Mouse (Mus musculus) liver, embryonic 15.5 days (tissue): ENCODE results near the gene Flnc. TPM values are rescaled to one million over a fixed set of nuclear protein-coding genes. Genes with fewer than 3 reads are reported as not detected.

Experiments
- ATAC-seq: fragments of 200-750 bp; cut with Nextera tagmentation; 2 replicates; pipeline ENCODE4 v1.8.0; 2017; ENCODE audit warnings: moderate number of reproducible peaks, mild to moderate bottlenecking, moderate library complexity; ENCODE audit not compliant: insufficient read depth
- H3K27ac ChIP-seq: fragments of 300-500 bp; sonication (generic); replicated peaks from 2 replicates; pipeline ENCODE4 v1.5.1; 2015; ENCODE audit warnings: mild to moderate bottlenecking, inconsistent platforms
- H3K27me3 ChIP-seq: fragments of 300-500 bp; sonication (generic); 2 replicates; pipeline ENCODE4 v1.6.1; 2015; ENCODE audit warnings: mild to moderate bottlenecking, inconsistent platforms
- H3K36me3 ChIP-seq: fragments of 300-500 bp; sonication (generic); replicated peaks from 2 replicates; pipeline ENCODE4 v1.6.1; 2015; ENCODE audit warnings: moderate library complexity, mild to moderate bottlenecking, inconsistent platforms
- H3K4me1 ChIP-seq: fragments of 300-500 bp; sonication (generic); replicated peaks from 2 replicates; pipeline ENCODE4 v1.6.1; 2015; ENCODE audit warnings: inconsistent platforms
- H3K4me2 ChIP-seq: fragments of 300-500 bp; sonication (generic); 2 replicates; pipeline ENCODE4 v1.6.1; 2015; ENCODE audit warnings: moderate library complexity, mild to moderate bottlenecking, inconsistent platforms
- H3K4me3 ChIP-seq: fragments of 300-500 bp; sonication (generic); replicated peaks from 2 replicates; pipeline ENCODE4 v1.5.1; 2015; ENCODE audit warnings: mild to moderate bottlenecking, inconsistent platforms
- H3K9ac ChIP-seq: fragments of 300-500 bp; sonication (generic); 2 replicates; pipeline ENCODE4 v1.6.1; 2015; ENCODE audit warnings: moderate library complexity, mild to moderate bottlenecking, inconsistent platforms
- H3K9me3 ChIP-seq: fragments of 300-500 bp; sonication (generic); replicated peaks from 2 replicates; pipeline ENCODE4 v1.6.1; 2016; ENCODE audit warnings: inconsistent platforms
- WGBS: fragments of 180-500 bp; shearing (Covaris S2); methylation state at CpG from one replicate; pipeline ENCODE4 v1.1.7; 2015; ENCODE audit warnings: mixed read lengths; ENCODE audit not compliant: insufficient replicate concordance; 5-methylcytosine and 5-hydroxymethylcytosine counted together
- polyA plus RNA-seq: library from polyadenylated mRNA; unstranded; fragments of >200 nt; fragmentation: Nextera tagmentation; extraction: Ambion mirVana; gene quantifications from 2 replicates; pipeline ENCODE4 v1.2.1, GENCODE M21; 2015

The Flnc gene
- polyA plus RNA-seq, 1 experiment from 2014 or later = 1.1 TPM

DNA sequence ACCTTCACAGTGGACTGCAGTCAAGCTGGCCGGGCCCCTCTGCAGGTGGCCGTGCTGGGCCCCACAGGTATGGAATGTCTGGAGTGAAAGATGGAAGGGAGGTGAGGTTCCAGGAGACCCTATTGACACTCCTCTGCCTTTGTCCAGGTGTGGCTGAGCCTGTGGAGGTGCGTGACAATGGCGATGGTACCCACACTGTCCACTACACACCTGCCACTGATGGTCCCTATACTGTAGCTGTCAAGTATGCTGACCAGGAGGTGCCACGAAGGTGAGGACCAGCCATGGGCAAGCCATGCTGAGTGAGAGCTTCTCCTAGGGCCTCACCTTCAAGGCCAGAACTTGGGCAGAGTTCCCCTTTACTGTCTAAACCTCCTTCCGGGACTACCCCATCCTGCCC, 17.6 kb downstream of the Flnc start:
- Histone ChIP-seq H3K36me3 (no peaks in the 10 kb centered on the region), H3K4me3 (no peak overlapping the region), H3K9ac (no peak overlapping the region), H3K27me3 (no peaks in the 10 kb centered on the region), H3K9me3 (no peaks in the 10 kb centered on the region), H3K27ac (no peak overlapping the region), H3K4me1 (no peaks in the 10 kb centered on the region), H3K4me2 (no peak overlapping the region)
- WGBS = 70% methylated on average over 6 of the region's 6 CpGs
- ATAC-seq = no peak

DNA sequence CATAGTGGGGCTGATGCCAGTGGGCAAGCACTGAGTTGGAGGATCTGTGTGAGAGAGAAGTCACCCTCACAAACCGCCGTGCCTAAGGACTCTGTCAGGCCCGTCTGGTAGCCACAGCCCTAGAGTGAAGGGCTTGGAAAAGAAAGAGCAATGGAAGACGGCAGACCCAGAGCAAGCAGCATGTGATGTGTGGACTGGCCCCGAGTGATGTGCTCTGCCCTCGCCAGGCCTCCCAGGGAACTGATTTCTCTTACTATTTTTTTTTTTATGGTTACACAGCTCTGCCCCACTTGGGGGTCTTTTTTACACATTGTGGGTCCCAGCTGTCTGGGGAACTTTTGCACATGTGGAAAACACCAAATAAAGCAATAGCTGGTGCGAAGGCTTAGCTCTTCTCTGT, 28.4 kb downstream of the Flnc start:
- H3K4me1 ChIP-seq = no peaks in the 10 kb centered on the region
- H3K9ac ChIP-seq = no peak overlapping the region
- H3K4me2 ChIP-seq = no peak overlapping the region
- H3K27me3 ChIP-seq = no peaks in the 10 kb centered on the region
- H3K9me3 ChIP-seq = no peaks in the 10 kb centered on the region
- no peak for ATAC-seq
- WGBS = 40% methylated on average over 7 of the region's 7 CpGs
- no peak overlapping the region for H3K4me3 ChIP-seq
- no peak overlapping the region for H3K27ac ChIP-seq
- H3K36me3 ChIP-seq = no peaks in the 10 kb centered on the region

DNA sequence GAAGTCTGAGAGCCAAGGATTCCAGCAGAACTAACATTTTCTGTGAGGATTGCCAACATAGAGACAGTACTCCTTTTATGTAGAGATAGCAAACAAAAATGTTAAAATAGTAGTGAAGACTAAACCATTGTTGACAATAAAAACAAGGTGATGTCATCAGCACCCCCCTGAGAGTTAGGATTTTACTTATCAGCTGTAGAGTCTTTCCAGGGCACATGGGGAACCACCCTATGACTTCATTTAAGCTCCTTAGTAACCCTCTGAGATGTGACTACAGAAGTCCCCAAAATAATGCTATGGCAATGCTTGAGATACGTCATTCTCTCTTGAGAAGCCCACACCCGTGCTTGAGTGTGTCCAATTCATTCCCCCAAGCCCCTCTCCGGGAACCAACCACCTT, 30.3 kb downstream of the Flnc start:
- H3K9ac ChIP-seq = no peak overlapping the region
- H3K9me3 ChIP-seq = no peaks in the 10 kb centered on the region
- ATAC-seq = no peak
- H3K27me3 ChIP-seq = no peaks in the 10 kb centered on the region
- peaks cover 9% of the 10 kb centered on the region for H3K4me1 ChIP-seq
- no peaks in the 10 kb centered on the region for H3K36me3 ChIP-seq
- H3K4me3 ChIP-seq = no peak overlapping the region
- WGBS = 68% methylated on average over 3 of the region's 3 CpGs
- no peak overlapping the region for H3K4me2 ChIP-seq
- H3K27ac ChIP-seq = no peak overlapping the region

DNA sequence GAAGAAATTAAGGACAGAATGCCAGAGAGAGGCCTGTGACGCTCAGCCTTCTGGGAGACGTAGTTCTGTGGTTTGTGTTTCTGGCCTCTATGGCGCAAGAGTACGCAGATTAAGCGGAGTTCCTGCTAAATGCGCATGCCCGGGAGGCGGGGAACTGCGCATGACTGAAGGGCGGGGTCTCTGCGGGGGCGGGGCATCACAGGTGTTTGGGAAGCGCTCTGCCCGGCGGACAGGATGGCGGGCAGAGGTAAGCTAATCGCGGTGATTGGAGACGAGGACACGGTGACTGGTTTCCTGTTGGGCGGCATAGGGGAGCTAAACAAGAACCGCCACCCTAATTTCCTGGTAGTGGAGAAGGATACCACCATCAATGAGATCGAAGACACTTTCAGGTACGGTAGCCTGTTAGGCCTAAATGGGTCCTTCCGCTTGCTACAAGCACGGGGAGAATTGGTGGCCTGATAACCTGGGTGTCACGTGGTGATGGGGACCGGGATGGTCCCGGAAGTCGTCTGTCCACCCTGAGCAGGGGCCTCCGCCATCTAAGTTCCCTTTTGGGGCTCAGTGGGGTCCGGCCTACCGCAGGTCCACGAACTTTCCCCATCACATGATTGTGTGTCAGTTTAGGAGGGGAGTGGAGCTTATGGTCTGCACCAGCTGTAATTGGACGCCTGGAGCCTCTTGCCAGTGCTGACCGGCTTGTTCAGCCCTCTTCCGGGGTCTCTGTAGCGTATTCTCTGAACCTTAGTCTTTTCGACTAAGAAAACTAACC, 34.7 kb downstream of the Flnc start, which contains the start of gene Atp6v1f:
Gene Atp6v1f, plus strand, starts transcription at position 136 of the 772 bp plus-strand sequence.
- H3K4me1 ChIP-seq = peaks cover 18% of the 10 kb centered on the region
- peaks cover 20% of the 10 kb centered on the region for H3K36me3 ChIP-seq
- WGBS = under 1% methylated on average over 39 of the region's 39 CpGs
- no peaks in the 10 kb centered on the region for H3K9me3 ChIP-seq
- H3K27me3 ChIP-seq = no peaks in the 10 kb centered on the region
- peak; percentile 87 for ATAC-seq
- peak within 1 kb of the TSS; percentile 64 for H3K27ac ChIP-seq
- peak within 1 kb of the TSS; percentile 73 for H3K4me3 ChIP-seq
- peak within 1 kb of the TSS; percentile 69 for H3K9ac ChIP-seq
- H3K4me2 ChIP-seq = peak within 1 kb of the TSS; percentile 79

DNA sequence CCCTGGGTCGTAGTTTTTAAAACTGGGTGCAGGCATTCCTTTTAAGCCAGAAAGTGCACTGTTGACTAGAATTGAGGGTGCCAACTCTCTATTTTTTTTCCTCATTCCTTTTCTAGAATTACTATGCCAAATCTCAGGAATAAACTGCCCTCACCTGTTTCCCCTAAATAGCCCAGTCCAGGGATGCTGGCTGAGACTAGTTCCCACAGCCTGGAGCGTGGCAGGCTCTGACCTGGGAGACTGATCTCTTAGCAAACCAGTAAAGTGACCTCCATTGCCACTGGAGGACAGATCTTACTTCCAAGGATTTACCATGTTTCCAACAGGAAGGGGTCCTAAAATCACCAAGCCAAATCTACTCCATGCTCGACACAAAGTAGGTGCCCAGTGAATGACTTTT, 35.8 kb downstream of the Flnc start:
- 67% methylated on average over 3 of the region's 3 CpGs for WGBS
- Histone ChIP-seq H3K4me1 (peaks cover 25% of the 10 kb centered on the region), H3K9me3 (no peaks in the 10 kb centered on the region), H3K4me2 (peak overlapping the region; percentile 79), H3K27me3 (no peaks in the 10 kb centered on the region), H3K4me3 (peak overlapping the region; percentile 73), H3K36me3 (peaks cover 20% of the 10 kb centered on the region), H3K9ac (peak overlapping the region; percentile 69; the same call in 1 of the 2 replicates), H3K27ac (0 out of 2 replicates have a peak overlapping the region, but pooled peaks have one; percentile 64)
- no peak for ATAC-seq

DNA sequence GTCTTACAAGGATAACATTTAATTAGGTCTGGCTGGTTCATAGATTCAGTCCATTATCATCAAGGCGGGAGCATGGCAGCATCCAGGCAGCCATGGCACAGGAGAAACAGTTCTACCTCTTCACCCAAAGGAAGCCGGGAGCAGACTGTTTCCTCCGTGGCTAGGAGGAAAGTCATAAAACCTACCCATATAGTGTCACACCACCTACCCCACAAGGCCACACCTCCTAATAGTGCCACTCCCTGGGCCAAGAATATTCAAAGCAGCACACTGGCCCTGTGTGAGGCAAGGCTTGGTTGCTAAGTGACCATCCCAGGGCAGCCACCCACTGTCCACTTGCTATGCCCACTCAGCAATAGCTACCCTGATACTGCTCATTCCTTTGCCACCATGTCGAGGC, 38.1 kb downstream of the Flnc start, which contains the start of gene Atp6v1fnb:
Gene Atp6v1fnb, plus strand, starts transcription at position 301 of the 400 bp plus-strand sequence.
- Histone ChIP-seq H3K4me3 (no peak within 1 kb of the TSS), H3K9me3 (no peaks in the 10 kb centered on the region), H3K27me3 (peaks cover 17% of the 10 kb centered on the region), H3K9ac (no peak within 1 kb of the TSS), H3K4me1 (peaks cover 35% of the 10 kb centered on the region), H3K27ac (no peak within 1 kb of the TSS), H3K36me3 (peaks cover 20% of the 10 kb centered on the region), H3K4me2 (no peak within 1 kb of the TSS)
- no peak for ATAC-seq
- WGBS = 76% methylated on average over 4 of the region's 4 CpGs

DNA sequence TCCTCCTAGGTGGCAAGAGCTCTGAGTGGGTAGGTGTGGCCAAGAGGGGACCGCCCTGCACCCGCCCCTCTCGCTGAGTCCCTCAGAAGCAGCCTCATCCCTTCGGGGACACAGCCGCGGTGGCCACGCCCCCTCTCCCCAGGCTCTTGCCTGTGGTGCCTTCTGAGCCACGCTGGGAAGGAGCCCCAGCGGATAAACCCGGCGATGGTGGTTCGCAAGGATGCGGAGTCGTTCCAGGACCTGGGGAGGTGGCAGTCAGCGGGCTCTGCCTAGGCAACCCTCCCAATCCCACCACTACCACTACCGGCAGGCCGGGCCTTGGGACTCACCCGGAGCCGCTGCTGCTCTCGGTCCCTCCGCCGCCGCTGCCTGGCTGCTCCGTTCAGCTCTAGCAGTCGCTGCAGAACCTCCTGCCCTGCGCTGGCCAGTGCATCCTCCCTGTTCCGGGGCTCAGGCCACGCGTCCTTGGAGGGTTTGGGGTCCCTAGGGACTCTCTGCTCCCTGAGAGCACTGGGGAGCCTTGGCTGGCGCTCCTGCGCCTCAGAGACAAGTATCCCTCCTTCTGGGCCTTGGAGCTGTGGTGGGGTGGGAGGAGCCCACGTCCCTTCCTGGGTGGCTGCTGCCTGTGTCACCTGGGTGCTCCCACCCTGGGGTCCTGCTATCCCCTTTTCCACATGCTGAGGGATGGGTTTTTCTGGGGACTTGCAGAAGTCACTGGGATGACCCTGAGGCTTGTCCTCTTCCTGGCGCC, 41.1 kb downstream of the Flnc start:
- Histone ChIP-seq H3K27me3 (peaks cover 31% of the 10 kb centered on the region), H3K4me2 (peak overlapping the region; percentile 85), H3K36me3 (peaks cover 20% of the 10 kb centered on the region), H3K4me1 (peaks cover 19% of the 10 kb centered on the region), H3K9me3 (no peaks in the 10 kb centered on the region), H3K27ac (no peak overlapping the region), H3K4me3 (peak overlapping the region; percentile 60), H3K9ac (peak overlapping the region; percentile 42; the same call in 1 of the 2 replicates)
- peak; percentile 91 for ATAC-seq
- WGBS = 4% methylated on average over 33 of the region's 33 CpGs

DNA sequence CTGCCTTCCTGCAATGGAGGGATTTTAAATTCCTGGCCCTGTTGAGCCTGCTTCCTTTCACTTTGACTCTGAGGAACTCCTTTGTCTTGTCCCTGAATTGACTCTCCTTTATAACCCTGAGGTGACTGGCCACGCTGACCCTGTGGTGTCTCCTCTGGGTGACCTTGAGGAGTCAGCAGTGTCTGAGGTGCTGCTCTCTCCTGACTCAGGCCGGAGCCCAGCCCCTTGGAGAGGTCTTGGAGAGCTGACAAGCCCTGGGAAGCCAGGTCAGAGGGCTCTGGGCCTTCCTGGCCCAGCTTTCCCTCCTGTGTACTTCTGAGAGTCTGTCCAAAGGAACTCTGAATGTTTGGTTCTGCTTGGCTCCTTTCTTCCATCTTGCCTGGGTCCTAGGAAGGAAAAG, 41.7 kb downstream of the Flnc start:
- ATAC-seq = no peak
- H3K9ac ChIP-seq = no peak overlapping the region
- H3K4me1 ChIP-seq = peaks cover 17% of the 10 kb centered on the region
- H3K9me3 ChIP-seq = no peaks in the 10 kb centered on the region
- WGBS = 69% methylated on average over 2 of the region's 2 CpGs
- H3K4me2 ChIP-seq = peak overlapping the region; percentile 85; the same call in 1 of the 2 replicates
- no peak overlapping the region for H3K27ac ChIP-seq
- H3K27me3 ChIP-seq = peaks cover 31% of the 10 kb centered on the region
- peaks cover 19% of the 10 kb centered on the region for H3K36me3 ChIP-seq
- no peak overlapping the region for H3K4me3 ChIP-seq

DNA sequence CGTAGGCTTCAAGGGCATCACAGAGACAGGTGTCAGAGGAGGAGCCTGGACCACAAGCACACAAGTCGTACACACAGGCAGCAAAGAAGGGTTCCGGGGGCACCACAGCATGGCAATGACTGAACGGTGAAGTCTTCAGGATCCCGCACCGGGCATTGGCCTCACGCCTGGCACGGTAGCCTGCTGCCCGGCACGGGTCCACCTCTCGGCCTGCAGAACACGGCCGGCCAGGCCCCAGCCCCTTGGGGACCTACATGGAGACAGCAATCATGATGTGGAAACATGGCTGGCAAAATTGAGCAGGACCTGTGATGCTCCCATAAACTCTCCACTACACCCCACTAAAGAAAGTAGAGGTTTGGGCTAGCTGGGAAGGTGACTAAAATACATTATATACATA, 49.6 kb downstream of the Flnc start:
- Histone ChIP-seq H3K4me3 (no peak overlapping the region), H3K27ac (no peak overlapping the region), H3K9ac (no peak overlapping the region), H3K9me3 (no peaks in the 10 kb centered on the region), H3K36me3 (no peaks in the 10 kb centered on the region), H3K27me3 (peaks cover 42% of the 10 kb centered on the region), H3K4me2 (no peak overlapping the region), H3K4me1 (peaks cover 6% of the 10 kb centered on the region; the same call in 1 of the 2 replicates)
- 74% methylated on average over 13 of the region's 13 CpGs for WGBS
- no peak for ATAC-seq

DNA sequence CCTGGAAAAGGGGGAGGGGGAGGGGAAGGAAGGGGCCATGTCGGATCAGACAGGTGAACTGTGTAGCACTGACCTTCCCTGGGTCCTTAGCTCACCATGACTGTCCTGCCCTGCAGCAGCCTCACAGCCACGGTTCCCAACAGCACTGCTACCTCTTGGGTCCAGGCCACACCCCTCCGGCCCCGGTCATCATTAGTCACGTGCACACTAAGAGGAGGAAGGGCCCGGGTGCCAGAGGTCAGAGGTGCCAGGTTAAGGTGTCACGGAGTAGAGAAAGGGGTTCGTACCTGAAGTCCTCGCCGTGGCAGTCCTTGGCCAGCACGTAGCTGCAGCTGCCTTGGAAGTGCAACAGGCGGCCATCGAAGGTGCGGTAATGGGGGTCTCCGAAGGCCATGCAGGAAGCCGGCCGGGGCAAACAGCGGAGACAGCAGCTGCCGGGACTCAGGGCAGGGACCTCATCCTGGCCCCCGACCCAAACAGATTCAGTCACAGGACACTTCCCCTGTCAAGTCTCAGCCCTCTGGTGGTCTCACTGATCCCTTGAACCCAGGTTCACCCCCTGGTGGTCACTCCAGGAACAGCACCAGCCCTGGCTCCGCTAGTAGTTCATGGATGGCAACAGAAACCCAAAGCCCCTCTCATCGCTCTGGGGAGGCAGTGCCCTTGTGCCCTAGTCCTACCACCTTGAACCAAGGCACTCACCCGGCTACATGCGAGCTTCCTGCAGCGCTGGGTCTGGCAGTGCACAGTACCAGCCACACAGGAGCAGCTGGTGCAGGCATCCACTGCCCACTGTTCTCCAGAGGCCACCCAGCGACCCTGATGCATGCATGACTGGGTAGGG, 51.9 kb downstream of the Flnc start:
- peak overlapping the region; percentile 75 for H3K4me2 ChIP-seq
- H3K4me1 ChIP-seq = peaks cover 6% of the 10 kb centered on the region; the same call in 1 of the 2 replicates
- H3K9ac ChIP-seq = no peak overlapping the region
- ATAC-seq = peak; percentile 76
- peak overlapping the region; percentile 49 for H3K4me3 ChIP-seq
- peaks cover 41% of the 10 kb centered on the region for H3K27me3 ChIP-seq
- no peaks in the 10 kb centered on the region for H3K36me3 ChIP-seq
- no peak overlapping the region for H3K27ac ChIP-seq
- H3K9me3 ChIP-seq = no peaks in the 10 kb centered on the region
- WGBS = 2% methylated on average over 26 of the region's 26 CpGs
